Mouse (Mus musculus): Measurements from ENCODE around the gene Gm26938. TPM values are rescaled to one million over a fixed set of nuclear protein-coding genes. Genes with fewer than 3 reads are reported as not detected.

The Gm26938 gene
- polyA plus RNA-seq, 1 experiment from 2014 or later = not detected

DNA sequence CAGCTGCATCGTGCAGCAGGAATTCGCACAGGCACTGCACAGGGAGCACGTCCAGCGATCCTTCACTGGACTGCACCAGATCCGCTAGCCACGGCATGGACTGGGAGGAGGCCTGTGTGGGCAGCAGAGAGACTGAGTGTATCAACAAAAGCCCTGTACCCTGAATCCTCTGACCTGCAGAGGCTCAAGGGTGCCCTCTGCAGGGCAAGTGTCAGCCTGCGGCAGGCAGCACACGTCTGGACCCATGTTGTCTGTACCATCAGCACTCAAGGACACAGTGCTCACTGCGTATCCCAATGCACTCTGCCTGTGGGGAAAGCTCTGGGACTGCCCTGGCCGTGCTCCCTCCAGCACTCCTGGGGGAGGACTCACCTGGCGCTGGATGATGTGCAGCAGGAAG, 61.9 kb downstream of the Gm26938 start:
- no peak for ATAC-seq (ENCODE audit: insufficient read depth)
- 66% methylated on average over 11 of the region's 11 CpGs for WGBS (ENCODE audit: insufficient replicate concordance)

DNA sequence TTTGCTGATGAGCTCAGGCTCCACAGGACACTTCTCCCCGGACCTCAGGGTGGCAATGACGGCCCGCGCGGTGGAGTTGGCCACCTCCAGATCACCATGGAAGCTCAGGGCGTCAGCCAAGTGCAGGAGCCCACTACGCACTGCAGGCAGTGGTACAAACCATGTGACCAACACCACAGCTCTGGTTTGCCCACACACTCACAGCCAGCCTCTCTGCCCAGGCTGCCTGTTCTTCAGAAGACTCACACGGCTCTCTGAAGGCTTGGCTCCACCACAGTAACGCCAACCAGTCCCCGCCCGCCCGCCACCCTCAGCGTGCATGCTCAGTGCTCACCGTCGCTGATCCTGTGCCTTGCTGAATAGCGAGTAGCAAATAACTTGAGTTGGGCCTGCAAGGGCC, 68.1 kb downstream of the Gm26938 start:
- H3K9me3 ChIP-seq (replicated peaks) = no peaks in the 10 kb centered on the region
- H3K36me3 ChIP-seq (replicated peaks) = peaks cover 93% of the 10 kb centered on the region
- no peak overlapping the region for H3K9ac ChIP-seq
- H3K4me3 ChIP-seq (replicated peaks) = no peak overlapping the region
- no peak for ATAC-seq (ENCODE audit: insufficient read depth)
- H3K4me2 ChIP-seq = no peak overlapping the region
- no peak overlapping the region for H3K27ac ChIP-seq (replicated peaks)
- H3K27me3 ChIP-seq = no peaks in the 10 kb centered on the region
- H3K4me1 ChIP-seq (replicated peaks) = 0 out of 2 replicates have a peak, but pooled peaks cover 7% of the 10 kb centered on the region
- WGBS (ENCODE audit: insufficient replicate concordance) = 83% methylated on average over 16 of the region's 16 CpGs

More for the DNA sequence above, 61.9 kb downstream of the Gm26938 start:
- no peak overlapping the region for H3K9ac ChIP-seq
- H3K4me2 ChIP-seq = no peak overlapping the region
- no peak overlapping the region for H3K4me3 ChIP-seq (replicated peaks)
- no peaks in the 10 kb centered on the region for H3K4me1 ChIP-seq (replicated peaks)
- no peaks in the 10 kb centered on the region for H3K27me3 ChIP-seq
- peaks cover 97% of the 10 kb centered on the region for H3K36me3 ChIP-seq (replicated peaks)
- H3K9me3 ChIP-seq (replicated peaks) = no peaks in the 10 kb centered on the region
- no peak overlapping the region for H3K27ac ChIP-seq (replicated peaks)

Small RNA genes lying within 50 kb of the gene (microRNA-seq; reads per million reads assigned to microRNA genes)
- not detected for gene Mir7037

Other genes starting within 250 kb of the Gm26938 start
- 12.1 and 12.3 TPM in 2 replicates for gene Micall2, start 90.1 kb downstream of the Gm26938 start, polyA plus RNA-seq (2015; fragmentation: Nextera tagmentation; extraction: Ambion mirVana)
- 11.8 and 12.5 TPM in 2 replicates for gene Ints1, start 50.7 kb downstream of the Gm26938 start, polyA plus RNA-seq (2015; fragmentation: Nextera tagmentation; extraction: Ambion mirVana)
- gene Mafk, start 34.9 kb downstream of the Gm26938 start, polyA plus RNA-seq (2015; fragmentation: Nextera tagmentation; extraction: Ambion mirVana) = 44.5 and 50.0 TPM in 2 replicates
- 0.68 and 1.2 TPM in 2 replicates for gene Tmem184a, start 6.5 kb downstream of the Gm26938 start, polyA plus RNA-seq (2015; fragmentation: Nextera tagmentation; extraction: Ambion mirVana)
- 41.4 and 42.3 TPM in 2 replicates for gene Psmg3, start 478 bp upstream of the Gm26938 start, polyA plus RNA-seq (2015; fragmentation: Nextera tagmentation; extraction: Ambion mirVana)
- gene Elfn1, start 81.5 kb upstream of the Gm26938 start, polyA plus RNA-seq (2015; fragmentation: Nextera tagmentation; extraction: Ambion mirVana) = 0.02 TPM in 2 replicates